Mouse (Mus musculus): ENCODE data around the gene S100a2. TPM values are rescaled to one million over a fixed set of nuclear protein-coding genes. Genes with fewer than 3 reads are reported as not detected.

Gene S100a2
- polyA plus RNA-seq, 1 experiment from 2014 or later = not detected

DNA sequence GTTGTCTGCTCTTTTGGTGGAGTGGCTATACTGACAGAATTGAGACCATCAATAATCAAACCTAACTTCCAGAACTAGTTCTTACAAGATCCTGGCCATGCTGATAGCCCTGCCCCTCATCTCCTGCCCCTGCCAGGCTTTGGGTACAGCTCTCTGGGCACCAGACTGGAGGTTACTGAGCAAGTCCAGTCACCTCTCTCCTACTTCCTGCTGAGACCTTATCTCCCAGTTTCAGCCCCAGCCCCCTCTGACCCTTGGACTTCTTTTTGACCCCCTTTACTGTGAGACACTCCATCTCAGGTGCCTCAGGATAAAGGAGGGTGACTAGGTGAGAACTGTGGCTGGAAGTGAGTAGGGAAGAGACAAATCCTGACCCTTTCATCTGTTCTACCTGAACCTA lies 19.1 kb downstream of the S100a2 start:
- Histone ChIP-seq H3K4me3 (replicated peaks; ENCODE audit: low read length) (no peak overlapping the region), H3K4me1 (replicated peaks; ENCODE audit: control insufficient read depth, insufficient read depth, low read length) (peaks cover 14% of the 10 kb centered on the region), H3K27ac (ENCODE audit: low read length) (no peak overlapping the region), H3K27me3 (replicated peaks; ENCODE audit: control insufficient read depth, insufficient read depth, low read length) (no peaks in the 10 kb centered on the region), H3K4me2 (ENCODE audit: low read length) (no peak overlapping the region), H3K9me3 (ENCODE audit: control insufficient read depth, low read length) (no peaks in the 10 kb centered on the region), H3K36me3 (ENCODE audit: control insufficient read depth, insufficient read depth) (no peaks in the 10 kb centered on the region), H3K9ac (replicated peaks; ENCODE audit: low read depth, low read length) (no peak overlapping the region)
- no peak for ATAC-seq

DNA sequence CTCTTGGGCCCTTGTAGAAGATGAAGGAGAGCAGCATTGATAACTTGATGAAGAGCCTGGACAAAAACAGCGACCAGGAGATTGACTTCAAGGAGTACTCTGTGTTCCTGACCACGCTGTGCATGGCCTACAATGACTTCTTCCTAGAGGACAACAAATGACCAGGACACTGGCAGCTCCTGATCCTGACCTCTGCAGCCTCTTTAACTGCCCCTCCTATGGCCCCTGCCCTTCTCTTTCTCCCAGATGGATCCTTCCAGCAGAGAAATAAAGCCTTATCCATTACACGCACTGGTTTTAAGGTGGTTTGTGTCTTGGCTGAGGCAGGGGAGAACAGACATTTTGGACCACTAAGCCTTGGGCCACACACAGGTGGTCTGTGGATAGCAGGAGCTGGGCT lies 21.4 kb downstream of the S100a2 start:
- H3K4me1 ChIP-seq (replicated peaks; ENCODE audit: control insufficient read depth, insufficient read depth, low read length) = peaks cover 6% of the 10 kb centered on the region
- ATAC-seq = no peak
- H3K4me3 ChIP-seq (replicated peaks; ENCODE audit: low read length) = no peak overlapping the region
- 80% methylated on average over 3 of the region's 3 CpGs for WGBS
- no peaks in the 10 kb centered on the region for H3K27me3 ChIP-seq (replicated peaks; ENCODE audit: control insufficient read depth, insufficient read depth, low read length)
- no peak overlapping the region for H3K9ac ChIP-seq (replicated peaks; ENCODE audit: low read depth, low read length)
- H3K4me2 ChIP-seq (ENCODE audit: low read length) = no peak overlapping the region
- no peak overlapping the region for H3K27ac ChIP-seq (ENCODE audit: low read length)
- no peaks in the 10 kb centered on the region for H3K9me3 ChIP-seq (ENCODE audit: control insufficient read depth, low read length)
- no peaks in the 10 kb centered on the region for H3K36me3 ChIP-seq (ENCODE audit: control insufficient read depth, insufficient read depth)

DNA sequence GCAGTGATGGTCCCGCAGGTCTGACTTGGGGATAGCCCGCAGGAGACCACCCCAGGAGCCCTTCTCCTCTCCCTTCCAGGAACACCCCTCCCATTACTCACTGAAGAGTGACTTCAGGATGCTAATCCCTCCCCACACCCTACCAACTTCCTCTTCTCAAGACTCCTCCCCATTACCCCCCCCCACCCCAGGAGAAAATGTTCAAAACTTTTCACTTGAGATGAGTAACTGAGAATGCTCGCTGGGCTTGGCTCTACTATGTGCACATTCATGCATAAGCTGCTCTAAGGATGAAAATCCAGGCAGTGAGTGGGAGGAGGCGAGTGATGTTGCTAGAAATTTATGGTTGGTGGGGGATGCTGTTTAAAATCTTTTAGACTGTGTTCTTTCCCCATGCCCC lies 22.0 kb downstream of the S100a2 start:
- Histone ChIP-seq H3K9me3 (ENCODE audit: control insufficient read depth, low read length) (no peaks in the 10 kb centered on the region), H3K9ac (replicated peaks; ENCODE audit: low read depth, low read length) (no peak overlapping the region), H3K27ac (ENCODE audit: low read length) (no peak overlapping the region), H3K27me3 (replicated peaks; ENCODE audit: control insufficient read depth, insufficient read depth, low read length) (no peaks in the 10 kb centered on the region), H3K4me3 (replicated peaks; ENCODE audit: low read length) (no peak overlapping the region), H3K4me2 (ENCODE audit: low read length) (no peak overlapping the region), H3K4me1 (replicated peaks; ENCODE audit: control insufficient read depth, insufficient read depth, low read length) (peaks cover 6% of the 10 kb centered on the region), H3K36me3 (ENCODE audit: control insufficient read depth, insufficient read depth) (no peaks in the 10 kb centered on the region)
- WGBS = 77% methylated on average over 4 of the region's 4 CpGs
- ATAC-seq = no peak

GRCm38 (mm10) chr3:90612728-90613291 lies 22.8 kb downstream of the S100a2 start, which contains the start of gene S100a6:
S100a6 (plus strand) TSS chr3:90612882.
- Histone ChIP-seq H3K27me3 (replicated peaks; ENCODE audit: control insufficient read depth, insufficient read depth, low read length) (no peaks in the 10 kb centered on the region), H3K4me2 (ENCODE audit: low read length) (peak within 1 kb of the TSS; percentile 56), H3K36me3 (ENCODE audit: control insufficient read depth, insufficient read depth) (no peaks in the 10 kb centered on the region), H3K9me3 (ENCODE audit: control insufficient read depth, low read length) (no peaks in the 10 kb centered on the region), H3K4me1 (replicated peaks; ENCODE audit: control insufficient read depth, insufficient read depth, low read length) (peaks cover 6% of the 10 kb centered on the region), H3K27ac (ENCODE audit: low read length) (no peak within 1 kb of the TSS), H3K9ac (replicated peaks; ENCODE audit: low read depth, low read length) (0 out of 2 replicates have a peak within 1 kb of the TSS, but pooled peaks have one; percentile 22), H3K4me3 (replicated peaks; ENCODE audit: low read length) (peak within 1 kb of the TSS; percentile 31)
- WGBS = under 1% methylated on average over 23 of the region's 23 CpGs
- peak; percentile 85 for ATAC-seq

DNA sequence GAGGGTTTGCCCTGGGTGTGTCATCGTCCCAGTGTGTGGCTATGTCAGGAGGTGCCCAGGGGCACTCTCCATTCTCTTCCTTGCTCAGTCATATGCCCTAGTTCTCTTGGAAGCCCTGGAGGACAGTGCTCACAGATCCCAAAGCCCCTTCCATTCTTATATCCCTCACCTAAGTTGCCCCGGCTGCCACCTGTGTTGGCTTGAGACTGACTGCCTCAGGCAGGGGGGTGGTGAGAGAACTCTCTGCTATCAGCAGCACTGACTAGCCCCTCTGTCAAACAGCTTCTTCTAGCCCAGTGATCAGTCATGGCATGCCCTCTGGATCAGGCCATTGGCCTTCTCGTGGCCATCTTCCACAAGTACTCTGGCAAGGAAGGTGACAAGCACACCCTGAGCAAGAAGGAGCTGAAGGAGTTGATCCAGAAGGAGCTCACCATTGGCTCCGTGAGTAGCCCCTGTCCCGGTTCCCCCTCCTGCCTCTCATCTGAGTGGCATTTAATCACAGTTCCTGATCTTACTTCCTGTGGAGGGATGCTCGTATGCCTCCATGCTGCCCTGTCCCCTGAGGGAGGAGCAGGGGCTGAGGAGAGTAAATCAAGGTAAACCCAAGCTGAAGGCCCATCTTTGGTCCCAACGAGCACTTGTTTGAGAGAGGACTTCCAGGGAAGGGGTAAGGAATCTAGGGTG lies 23.6 kb downstream of the S100a2 start:
- Histone ChIP-seq H3K27me3 (replicated peaks; ENCODE audit: control insufficient read depth, insufficient read depth, low read length) (no peaks in the 10 kb centered on the region), H3K4me2 (ENCODE audit: low read length) (peak overlapping the region; percentile 56; the same call in 1 of the 2 replicates), H3K27ac (ENCODE audit: low read length) (no peak overlapping the region), H3K9ac (replicated peaks; ENCODE audit: low read depth, low read length) (no peak overlapping the region), H3K4me1 (replicated peaks; ENCODE audit: control insufficient read depth, insufficient read depth, low read length) (peaks cover 6% of the 10 kb centered on the region), H3K9me3 (ENCODE audit: control insufficient read depth, low read length) (no peaks in the 10 kb centered on the region), H3K36me3 (ENCODE audit: control insufficient read depth, insufficient read depth) (no peaks in the 10 kb centered on the region), H3K4me3 (replicated peaks; ENCODE audit: low read length) (no peak overlapping the region)
- 71% methylated on average over 7 of the region's 7 CpGs for WGBS
- no peak for ATAC-seq

- 86% methylated on average over 6 of the region's 6 CpGs for WGBS
- Histone ChIP-seq H3K27ac (ENCODE audit: low read length) (no peak overlapping the region), H3K4me3 (replicated peaks; ENCODE audit: low read length) (no peak overlapping the region), H3K9me3 (ENCODE audit: control insufficient read depth, low read length) (no peaks in the 10 kb centered on the region), H3K36me3 (ENCODE audit: control insufficient read depth, insufficient read depth) (no peaks in the 10 kb centered on the region), H3K27me3 (replicated peaks; ENCODE audit: control insufficient read depth, insufficient read depth, low read length) (no peaks in the 10 kb centered on the region), H3K4me2 (ENCODE audit: low read length) (no peak overlapping the region), H3K9ac (replicated peaks; ENCODE audit: low read depth, low read length) (no peak overlapping the region), H3K4me1 (replicated peaks; ENCODE audit: control insufficient read depth, insufficient read depth, low read length) (peaks cover 6% of the 10 kb centered on the region)
- ATAC-seq = no peak
Measured at GRCm38 (mm10) chr3:90614148-90614530, 24.1 kb downstream of the S100a2 start.

DNA sequence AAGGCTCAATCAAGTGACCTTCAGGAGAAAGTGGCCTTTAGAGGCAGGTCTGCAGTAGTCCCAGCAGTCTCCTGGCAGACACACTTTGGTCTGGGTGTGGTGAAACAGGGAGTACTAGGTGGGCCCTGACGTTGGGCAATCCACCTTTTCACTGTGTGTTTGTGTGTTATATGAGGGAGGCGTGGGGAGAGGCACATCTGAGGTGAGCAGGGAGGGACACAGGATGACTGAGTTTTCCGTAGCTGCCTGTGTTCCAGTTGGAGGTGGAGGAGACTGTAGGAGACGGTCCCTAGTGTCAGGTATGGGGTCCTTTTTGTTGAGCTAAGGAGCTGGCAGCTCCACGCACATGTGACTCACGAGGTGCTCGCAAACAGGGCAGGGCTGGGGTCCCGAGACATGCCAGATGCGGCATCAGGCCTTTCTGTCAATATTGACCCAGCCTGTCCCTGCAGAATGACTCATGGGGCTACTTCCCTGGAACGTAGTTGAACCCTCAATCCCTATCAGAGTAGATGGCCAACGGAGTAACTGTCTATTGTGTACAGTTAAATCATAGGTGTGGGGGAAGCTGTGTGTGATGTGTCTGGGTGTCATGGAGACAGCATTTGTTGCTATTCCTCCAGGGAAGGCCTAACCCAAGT lies 24.7 kb downstream of the S100a2 start:
- 85% methylated on average over 11 of the region's 11 CpGs for WGBS
- no peak for ATAC-seq
- H3K4me3 ChIP-seq (replicated peaks; ENCODE audit: low read length) = no peak overlapping the region

DNA sequence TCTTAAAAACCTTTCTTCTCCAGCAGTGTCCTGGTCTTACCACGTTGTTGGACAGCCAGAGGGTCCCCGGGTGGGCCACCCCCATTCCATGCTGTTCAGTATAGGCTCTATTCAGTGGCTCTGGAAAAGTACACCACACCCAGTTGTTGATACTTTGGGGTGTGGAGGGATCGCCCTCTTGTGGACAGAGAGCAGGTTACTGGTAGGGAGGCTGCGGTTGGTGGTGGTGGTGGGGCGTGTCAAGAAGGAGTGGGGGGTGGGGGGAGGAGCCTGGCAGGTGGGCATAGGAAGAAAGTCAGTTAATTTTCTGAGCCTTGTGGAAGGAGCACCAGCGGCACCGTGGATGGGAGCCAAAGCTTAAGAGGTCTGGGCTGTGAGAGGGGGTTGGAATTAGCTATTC lies 25.4 kb downstream of the S100a2 start:
- Histone ChIP-seq H3K27me3 (replicated peaks; ENCODE audit: control insufficient read depth, insufficient read depth, low read length) (no peaks in the 10 kb centered on the region), H3K9me3 (ENCODE audit: control insufficient read depth, low read length) (no peaks in the 10 kb centered on the region), H3K4me1 (replicated peaks; ENCODE audit: control insufficient read depth, insufficient read depth, low read length) (peaks cover 6% of the 10 kb centered on the region), H3K4me3 (replicated peaks; ENCODE audit: low read length) (no peak overlapping the region), H3K27ac (ENCODE audit: low read length) (no peak overlapping the region), H3K9ac (replicated peaks; ENCODE audit: low read depth, low read length) (no peak overlapping the region), H3K36me3 (ENCODE audit: control insufficient read depth, insufficient read depth) (no peaks in the 10 kb centered on the region), H3K4me2 (ENCODE audit: low read length) (no peak overlapping the region)
- whole genome bisulfite sequencing = 13% methylated on average over 7 of the region's 7 CpGs
- peak; percentile 63 for ATAC-seq

More for the DNA sequence above, 24.7 kb downstream of the S100a2 start:
- H3K27ac ChIP-seq (ENCODE audit: low read length) = no peak overlapping the region
- H3K9me3 ChIP-seq (ENCODE audit: control insufficient read depth, low read length) = no peaks in the 10 kb centered on the region
- H3K4me2 ChIP-seq (ENCODE audit: low read length) = no peak overlapping the region
- no peaks in the 10 kb centered on the region for H3K27me3 ChIP-seq (replicated peaks; ENCODE audit: control insufficient read depth, insufficient read depth, low read length)
- no peak overlapping the region for H3K9ac ChIP-seq (replicated peaks; ENCODE audit: low read depth, low read length)
- no peaks in the 10 kb centered on the region for H3K36me3 ChIP-seq (ENCODE audit: control insufficient read depth, insufficient read depth)
- peaks cover 6% of the 10 kb centered on the region for H3K4me1 ChIP-seq (replicated peaks; ENCODE audit: control insufficient read depth, insufficient read depth, low read length)

GRCm38 (mm10) chr3:90615911-90616310 lies 25.9 kb downstream of the S100a2 start:
- no peak overlapping the region for H3K4me2 ChIP-seq (ENCODE audit: low read length)
- H3K4me1 ChIP-seq (replicated peaks; ENCODE audit: control insufficient read depth, insufficient read depth, low read length) = peaks cover 6% of the 10 kb centered on the region
- no peak overlapping the region for H3K27ac ChIP-seq (ENCODE audit: low read length)
- H3K9ac ChIP-seq (replicated peaks; ENCODE audit: low read depth, low read length) = no peak overlapping the region
- no peaks in the 10 kb centered on the region for H3K36me3 ChIP-seq (ENCODE audit: control insufficient read depth, insufficient read depth)
- 65% methylated on average over 1 of the region's 1 CpGs for WGBS
- H3K27me3 ChIP-seq (replicated peaks; ENCODE audit: control insufficient read depth, insufficient read depth, low read length) = no peaks in the 10 kb centered on the region
- no peak for ATAC-seq
- no peaks in the 10 kb centered on the region for H3K9me3 ChIP-seq (ENCODE audit: control insufficient read depth, low read length)
- no peak overlapping the region for H3K4me3 ChIP-seq (replicated peaks; ENCODE audit: low read length)
